Mouse (Mus musculus) layer of hippocampus, adult 11-12 months (tissue): ENCODE measurements around the gene Mfrp.

Experiments used
- DNase-seq: peaks from one replicate; pipeline ENCODE4 v3.0.0; 2022; ENCODE audit warnings: low spot score

The Mfrp gene

GRCm38 (mm10) chr9:44130581-44131275, 29.2 kb downstream of the Mfrp start:
- peak; percentile 74 for DNase-seq

- no peak for DNase-seq
Measured at GRCm38 (mm10) chr9:44131276-44131590, 29.7 kb downstream of the Mfrp start.

DNA sequence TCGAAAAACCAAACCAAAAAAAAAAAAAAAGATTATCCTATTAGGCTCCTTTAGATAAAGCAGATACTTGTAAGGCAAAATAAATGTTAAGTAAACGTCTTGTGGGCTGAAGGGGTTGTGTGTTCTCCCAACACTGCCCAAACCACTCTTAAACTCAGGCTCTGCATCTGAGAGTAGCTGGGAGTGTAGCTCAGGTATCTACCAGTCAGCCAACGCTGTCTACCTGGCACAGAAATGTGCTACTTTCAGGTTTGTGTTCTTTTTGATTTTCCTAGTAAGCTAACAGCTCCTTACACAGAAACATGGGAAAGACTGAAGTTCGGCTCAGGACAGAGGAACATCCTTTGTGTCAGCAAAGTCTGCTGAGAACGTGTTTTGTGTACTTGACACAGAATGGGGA, 30.7 kb downstream of the Mfrp start:
- DNase-seq, result no peak

GRCm38 (mm10) chr9:44133287-44133686, 31.8 kb downstream of the Mfrp start:
- no peak for DNase-seq

- DNase-seq, result peak; percentile 56
Measured at GRCm38 (mm10) chr9:44134101-44134850, 32.7 kb downstream of the Mfrp start, which contains the start of gene Mcam. TSS of gene Mcam (plus strand) at chr9:44134469.

GRCm38 (mm10) chr9:44134851-44135730, 33.6 kb downstream of the Mfrp start:
- no peak for DNase-seq

DNA sequence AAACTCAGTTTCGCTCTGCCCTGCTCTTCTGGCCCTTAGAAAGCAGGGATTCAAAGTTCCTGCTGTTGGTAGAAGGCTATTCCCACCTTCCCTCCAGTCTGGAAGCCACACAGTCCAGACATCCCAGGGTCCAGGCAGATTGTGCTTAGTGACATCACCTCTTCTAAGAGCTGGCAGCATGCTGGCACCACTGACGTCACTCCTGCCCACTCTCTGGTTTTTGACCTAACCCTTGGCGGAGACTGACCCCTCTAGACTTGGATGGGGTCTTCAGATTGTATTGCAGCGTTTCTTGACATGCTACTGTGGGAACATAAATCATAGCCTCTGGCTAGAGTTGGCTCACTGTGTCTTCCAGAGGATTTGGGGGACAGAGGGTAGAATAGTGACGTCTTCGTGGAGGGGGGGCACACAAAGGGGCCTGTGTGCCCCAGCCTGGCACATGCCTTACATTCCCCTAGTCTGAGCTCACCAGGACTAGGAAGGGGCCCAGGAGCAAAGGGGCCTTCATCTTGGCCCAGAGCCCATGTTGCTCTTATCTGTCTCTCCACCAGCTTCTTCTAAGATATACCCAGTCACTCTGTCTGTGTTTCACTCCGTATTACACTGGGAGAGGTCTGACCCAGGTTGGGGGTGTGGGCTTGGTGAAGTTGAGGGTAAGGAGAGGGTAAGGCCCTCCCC, 34.3 kb downstream of the Mfrp start:
- no peak for DNase-seq

DNA sequence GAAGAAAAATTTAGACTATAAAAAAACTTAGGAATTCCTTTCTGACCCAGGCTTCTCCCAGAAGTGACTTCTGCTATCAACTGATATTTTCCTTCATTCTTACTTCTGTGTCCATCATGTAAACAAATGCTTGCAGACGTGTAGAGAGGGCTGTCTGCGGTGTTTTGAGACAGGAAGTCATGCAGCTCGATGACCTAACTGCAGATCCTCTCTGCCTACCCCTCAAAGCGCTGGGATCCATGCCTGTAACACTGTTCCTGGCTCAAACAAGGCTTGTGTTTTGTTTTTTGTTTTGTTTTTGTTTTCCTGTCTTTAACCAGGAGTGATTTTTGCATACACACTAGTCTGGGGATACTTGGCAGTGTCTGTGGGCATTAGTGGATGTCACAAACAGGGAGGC, 36.3 kb downstream of the Mfrp start:
- no peak for DNase-seq

GRCm38 (mm10) chr9:44141951-44142350, 40.4 kb downstream of the Mfrp start:
- no peak for DNase-seq

- no peak for DNase-seq
Measured at GRCm38 (mm10) chr9:44143421-44143820, 41.9 kb downstream of the Mfrp start.

- no peak for DNase-seq
Measured at GRCm38 (mm10) chr9:44144023-44144717, 42.6 kb downstream of the Mfrp start.

- no peak for DNase-seq
Measured at GRCm38 (mm10) chr9:44144718-44145060, 43.2 kb downstream of the Mfrp start.

GRCm38 (mm10) chr9:44147290-44147689, 45.8 kb downstream of the Mfrp start:
- DNase-seq, result no peak
